Mouse (Mus musculus) cerebellum, adult 9-11 months (tissue): ENCODE measurements around the gene Tescl.

ENCODE experiments used
- DNase-seq: peaks from one replicate; pipeline ENCODE4 v3.0.0; 2022

Tescl gene

GRCm38 (mm10) chr7:24333304-24333986 lies at the start of gene Tescl:
Gene Tescl, minus strand, starts transcription at chr7:24333936.
- DNase-seq, result peak; percentile 30

GRCm38 (mm10) chr7:24382730-24383372 lies 49.1 kb upstream of the Tescl start:
- DNase-seq, result no peak

- DNase-seq, result no peak
These were observed 46.6 kb upstream of the Tescl start for GRCm38 (mm10) chr7:24380370-24380769.

GRCm38 (mm10) chr7:24379934-24380333 lies 46.2 kb upstream of the Tescl start:
- no peak for DNase-seq

- DNase-seq, result no peak
These were observed 44.4 kb upstream of the Tescl start for GRCm38 (mm10) chr7:24378049-24378701.

GRCm38 (mm10) chr7:24377091-24377865 lies 43.5 kb upstream of the Tescl start:
- DNase-seq, result peak; percentile 43

- no peak for DNase-seq
These were observed 42.7 kb upstream of the Tescl start for GRCm38 (mm10) chr7:24376456-24376855.

- peak; percentile 47 for DNase-seq
These were observed 40.0 kb upstream of the Tescl start for GRCm38 (mm10) chr7:24373538-24374379.

GRCm38 (mm10) chr7:24372786-24373185 lies 39.0 kb upstream of the Tescl start:
- DNase-seq, result no peak

- no peak for DNase-seq
These were observed 38.6 kb upstream of the Tescl start for GRCm38 (mm10) chr7:24372300-24372699.

- no peak for DNase-seq
These were observed 38.0 kb upstream of the Tescl start for GRCm38 (mm10) chr7:24371809-24372145.

- DNase-seq, result no peak
These were observed 37.5 kb upstream of the Tescl start for GRCm38 (mm10) chr7:24371012-24371808.

- DNase-seq, result no peak
These were observed 36.2 kb upstream of the Tescl start, which contains the start of gene Kcnn4 for GRCm38 (mm10) chr7:24369731-24370541. Gene Kcnn4, plus strand, starts transcription at chr7:24370263.

GRCm38 (mm10) chr7:24368946-24369345 lies 35.2 kb upstream of the Tescl start:
- no peak for DNase-seq

GRCm38 (mm10) chr7:24368226-24368625 lies 34.5 kb upstream of the Tescl start:
- DNase-seq, result no peak

- DNase-seq, result no peak
These were observed 33.2 kb upstream of the Tescl start for GRCm38 (mm10) chr7:24366716-24367632.

GRCm38 (mm10) chr7:24365258-24366014 lies 31.7 kb upstream of the Tescl start:
- no peak for DNase-seq

GRCm38 (mm10) chr7:24364827-24365226 lies 31.1 kb upstream of the Tescl start:
- peak; percentile 80 for DNase-seq

GRCm38 (mm10) chr7:24363228-24363627 lies 29.5 kb upstream of the Tescl start:
- DNase-seq, result no peak
